Mouse (Mus musculus) limb, embryonic 13.5 days (tissue): ENCODE results near the gene Ric1. TPM values are rescaled to one million over a fixed set of nuclear protein-coding genes. Genes with fewer than 3 reads are reported as not detected.

Source experiments
- ATAC-seq: fragments of 200-750 bp; cut with Nextera tagmentation; 2 replicates; pipeline ENCODE4 v1.8.0; 2017; ENCODE audit warnings: low read depth, moderate number of reproducible peaks, moderate TSS enrichment; ENCODE audit not compliant: low FRiP score
- H3K27ac ChIP-seq: fragments of 300-500 bp; sonication (generic); 2 replicates; pipeline ENCODE4 v1.5.1; 2015; ENCODE audit warnings: inconsistent platforms, mild to moderate bottlenecking, moderate library complexity
- H3K27me3 ChIP-seq: fragments of 300-500 bp; sonication (generic); 2 replicates; pipeline ENCODE4 v1.6.1; 2015; ENCODE audit warnings: mild to moderate bottlenecking, inconsistent platforms
- H3K36me3 ChIP-seq: fragments of 300-500 bp; sonication (generic); 2 replicates; pipeline ENCODE4 v1.6.1; 2015; ENCODE audit warnings: inconsistent platforms, mild to moderate bottlenecking, moderate library complexity
- H3K4me1 ChIP-seq: fragments of 300-500 bp; sonication (generic); 2 replicates; pipeline ENCODE4 v1.6.1; 2015; ENCODE audit warnings: inconsistent platforms
- H3K4me2 ChIP-seq: fragments of 300-500 bp; sonication (generic); replicated peaks from 2 replicates; pipeline ENCODE4 v1.6.1; 2015; ENCODE audit warnings: inconsistent platforms, mild to moderate bottlenecking, moderate library complexity
- H3K4me3 ChIP-seq: fragments of 300-500 bp; sonication (generic); 2 replicates; pipeline ENCODE4 v1.5.1; 2015; ENCODE audit warnings: moderate library complexity, mild to moderate bottlenecking, inconsistent platforms
- H3K9ac ChIP-seq: fragments of 300-500 bp; sonication (generic); 2 replicates; pipeline ENCODE4 v1.6.1; 2015; ENCODE audit warnings: mild to moderate bottlenecking, inconsistent platforms
- H3K9me3 ChIP-seq: fragments of 300-500 bp; sonication (generic); 2 replicates; pipeline ENCODE4 v1.6.1; 2016; ENCODE audit warnings: inconsistent platforms
- WGBS: fragments of 180-500 bp; shearing (Covaris S2); methylation state at CpG from one replicate; pipeline ENCODE4 v1.1.7; 2015; 5-methylcytosine and 5-hydroxymethylcytosine counted together
- polyA plus RNA-seq: library from polyadenylated mRNA; unstranded; fragments of >200 nt; fragmentation: Nextera tagmentation; extraction: Ambion mirVana; gene quantifications from 2 replicates; pipeline ENCODE4 v1.2.1, GENCODE M21; 2015

Ric1 gene
- polyA plus RNA-seq, 1 experiment from 2014 or later = 25.7 TPM

DNA sequence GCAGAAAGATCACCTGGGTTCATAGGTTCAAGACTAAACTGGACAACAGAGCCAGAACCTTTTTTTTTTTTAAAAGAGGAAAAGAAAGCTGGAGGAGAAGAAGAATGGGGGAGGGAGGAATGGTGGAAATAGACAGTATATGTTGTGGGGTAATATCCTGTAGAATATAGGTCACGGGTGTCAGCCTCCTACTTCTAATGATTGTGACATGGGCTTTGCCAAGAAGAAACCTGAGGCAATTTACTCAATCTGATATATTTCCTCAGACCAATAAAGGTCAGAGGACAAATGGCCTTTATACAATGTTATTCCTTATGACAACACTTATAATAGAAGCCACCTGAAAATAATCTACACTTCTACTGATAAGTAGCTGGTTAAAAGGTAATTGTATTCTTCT is 21.7 kb upstream of the Ric1 start:
- no peak overlapping the region for H3K27ac ChIP-seq
- no peak for ATAC-seq
- 79% methylated on average over 1 of the region's 1 CpGs for WGBS
- H3K4me1 ChIP-seq = peaks cover 6% of the 10 kb centered on the region
- H3K4me2 ChIP-seq = no peak overlapping the region
- no peak overlapping the region for H3K4me3 ChIP-seq
- no peak overlapping the region for H3K9ac ChIP-seq
- no peaks in the 10 kb centered on the region for H3K36me3 ChIP-seq
- H3K27me3 ChIP-seq = no peaks in the 10 kb centered on the region
- H3K9me3 ChIP-seq = no peaks in the 10 kb centered on the region

DNA sequence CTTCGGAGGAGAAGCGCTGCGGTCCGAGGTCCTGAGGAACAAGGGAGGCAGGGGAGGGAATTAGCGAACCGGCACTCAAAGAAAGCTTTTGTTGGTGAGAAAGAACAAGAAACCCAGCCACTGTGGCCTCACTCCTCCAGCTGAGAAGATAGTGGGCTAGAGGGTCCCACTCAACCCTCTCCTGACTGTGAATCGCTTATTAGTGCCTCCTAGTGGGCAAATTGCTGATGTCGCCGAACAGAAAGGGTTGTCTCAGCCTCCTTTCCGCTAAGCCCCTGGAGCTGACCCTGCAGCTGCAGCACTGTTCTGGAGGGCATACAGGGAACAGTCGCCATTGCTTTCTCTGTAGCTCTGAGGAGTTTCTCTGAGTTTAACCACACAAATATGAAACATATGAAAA is 21.0 kb upstream of the Ric1 start:
- peak overlapping the region; percentile 1; the same call in 1 of the 2 replicates for H3K4me3 ChIP-seq
- no peaks in the 10 kb centered on the region for H3K27me3 ChIP-seq
- H3K4me2 ChIP-seq = peak overlapping the region; percentile 41
- 53% methylated on average over 11 of the region's 11 CpGs for WGBS
- no peak overlapping the region for H3K9ac ChIP-seq
- no peak overlapping the region for H3K27ac ChIP-seq
- no peaks in the 10 kb centered on the region for H3K36me3 ChIP-seq
- ATAC-seq = 0 out of 2 replicates have a peak, but pooled peaks have one; percentile 32
- H3K4me1 ChIP-seq = peaks cover 10% of the 10 kb centered on the region
- no peaks in the 10 kb centered on the region for H3K9me3 ChIP-seq

DNA sequence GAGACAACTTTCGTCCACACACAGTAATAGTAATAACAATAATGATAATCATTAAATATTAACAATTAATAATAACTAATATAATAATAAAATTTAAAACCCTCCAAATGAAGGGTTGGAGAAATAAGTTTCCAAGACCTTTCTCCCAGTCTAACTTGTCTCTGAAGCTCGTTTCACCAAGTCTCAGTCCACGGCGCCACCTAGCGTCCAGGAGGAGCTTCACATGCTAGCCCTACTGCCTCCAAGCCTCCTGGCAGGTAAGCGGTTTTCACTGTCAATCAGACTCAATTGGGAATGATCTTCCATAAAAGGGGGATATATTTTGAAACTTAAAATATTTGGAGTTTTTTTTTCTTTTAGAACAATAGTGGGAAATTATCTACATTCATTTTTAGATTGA is 20.6 kb upstream of the Ric1 start:
- Histone ChIP-seq H3K9me3 (no peaks in the 10 kb centered on the region), H3K4me2 (peak overlapping the region; percentile 41), H3K4me3 (no peak overlapping the region), H3K27me3 (no peaks in the 10 kb centered on the region), H3K27ac (no peak overlapping the region), H3K9ac (no peak overlapping the region), H3K36me3 (no peaks in the 10 kb centered on the region), H3K4me1 (peaks cover 10% of the 10 kb centered on the region)
- 13% methylated on average over 6 of the region's 6 CpGs for WGBS
- ATAC-seq = peak; percentile 66; the same call in 1 of the 2 replicates

DNA sequence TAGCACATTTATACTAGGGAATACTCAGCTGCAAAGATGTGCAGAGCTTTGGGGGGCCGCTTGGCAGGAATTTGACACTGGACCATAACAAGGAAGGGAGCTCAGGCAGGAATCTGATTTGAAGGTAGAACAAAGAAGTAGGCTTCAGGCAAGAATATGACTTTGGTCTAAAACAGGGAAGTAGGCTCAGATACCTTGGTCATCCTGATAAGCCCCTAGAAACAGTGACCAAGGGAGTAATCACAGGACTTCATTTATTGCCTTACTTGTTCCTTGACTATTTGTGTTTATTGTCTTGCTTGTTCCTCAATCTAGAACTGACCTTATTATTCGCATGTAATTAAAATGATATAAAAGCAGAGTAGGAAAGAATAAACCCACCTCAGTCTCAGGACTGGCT is 18.0 kb upstream of the Ric1 start:
- peaks cover 10% of the 10 kb centered on the region for H3K4me1 ChIP-seq
- no peaks in the 10 kb centered on the region for H3K36me3 ChIP-seq
- no peak overlapping the region for H3K9ac ChIP-seq
- H3K4me3 ChIP-seq = no peak overlapping the region
- H3K27me3 ChIP-seq = no peaks in the 10 kb centered on the region
- no peak for ATAC-seq
- H3K27ac ChIP-seq = no peak overlapping the region
- 87% methylated on average over 2 of the region's 2 CpGs for WGBS
- H3K4me2 ChIP-seq = no peak overlapping the region
- H3K9me3 ChIP-seq = no peaks in the 10 kb centered on the region

DNA sequence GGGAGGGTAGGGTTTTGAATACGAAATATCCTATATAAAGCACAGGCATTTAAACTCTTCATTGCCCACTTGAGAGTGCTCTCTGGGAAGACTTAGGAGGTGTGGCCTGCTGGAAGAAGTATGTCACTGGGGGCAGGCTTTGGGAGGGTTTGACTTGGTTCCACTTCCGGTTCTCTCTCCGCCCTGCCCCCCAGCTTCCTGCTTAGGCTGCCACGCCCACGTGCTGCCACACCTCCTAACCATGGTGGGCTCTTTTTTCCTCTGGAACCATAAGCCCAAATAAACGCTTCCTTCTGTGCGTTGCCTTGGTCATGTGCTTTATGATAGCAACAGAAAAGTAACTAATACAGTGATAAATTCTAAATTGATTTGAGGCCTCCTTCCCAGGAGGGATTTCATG is 16.5 kb upstream of the Ric1 start:
- ATAC-seq = no peak
- Histone ChIP-seq H3K4me1 (peaks cover 10% of the 10 kb centered on the region), H3K9me3 (no peaks in the 10 kb centered on the region), H3K27ac (no peak overlapping the region), H3K4me3 (no peak overlapping the region), H3K27me3 (no peaks in the 10 kb centered on the region), H3K4me2 (no peak overlapping the region), H3K9ac (no peak overlapping the region), H3K36me3 (no peaks in the 10 kb centered on the region)
- 74% methylated on average over 7 of the region's 7 CpGs for WGBS

DNA sequence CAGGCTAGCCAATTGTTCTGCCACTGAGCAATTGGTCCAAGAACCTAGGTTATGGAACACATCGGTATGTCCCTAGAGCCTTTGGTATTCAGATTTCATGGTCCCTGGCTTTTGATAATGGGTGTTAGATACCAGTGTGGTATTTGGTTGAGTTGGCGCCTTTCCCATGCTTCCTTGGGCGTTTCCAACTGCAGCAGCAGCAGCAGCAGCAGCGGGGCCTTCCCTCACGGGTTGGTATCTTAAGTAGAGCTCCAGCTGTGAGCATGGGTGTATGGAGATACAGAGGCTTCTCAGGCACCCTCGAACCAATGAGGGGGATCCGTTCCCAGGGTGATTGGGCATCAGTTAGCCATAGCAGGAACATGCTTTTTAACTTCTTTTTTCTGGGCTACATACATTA is 13.9 kb upstream of the Ric1 start:
- ATAC-seq = no peak

DNA sequence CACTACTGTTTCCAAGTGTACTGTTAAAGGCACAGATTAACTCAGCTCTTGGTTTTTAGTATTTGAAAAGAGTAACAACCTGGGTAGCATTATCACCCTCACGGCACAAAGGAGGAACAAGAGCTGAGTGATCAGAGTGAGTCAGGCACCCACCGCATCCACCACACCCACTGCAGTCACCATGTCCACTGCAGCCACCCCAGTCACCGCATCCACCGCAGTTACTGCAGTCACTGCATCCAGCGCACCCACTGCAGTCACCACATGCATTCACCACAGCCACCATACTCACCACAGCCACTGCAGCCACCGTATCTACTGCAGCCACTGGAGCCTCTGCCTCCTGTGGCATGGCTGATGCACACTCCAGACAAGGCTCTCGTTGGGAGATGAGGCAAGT is 12.2 kb upstream of the Ric1 start:
- peaks cover 10% of the 10 kb centered on the region for H3K4me1 ChIP-seq
- H3K36me3 ChIP-seq = peaks cover 7% of the 10 kb centered on the region
- H3K27me3 ChIP-seq = no peaks in the 10 kb centered on the region
- WGBS = 94% methylated on average over 7 of the region's 7 CpGs
- H3K4me2 ChIP-seq = no peak overlapping the region
- H3K4me3 ChIP-seq = no peak overlapping the region
- peaks cover 6% of the 10 kb centered on the region for H3K9me3 ChIP-seq
- H3K27ac ChIP-seq = no peak overlapping the region
- H3K9ac ChIP-seq = no peak overlapping the region
- no peak for ATAC-seq

More for the DNA sequence above, 13.9 kb upstream of the Ric1 start:
- Histone ChIP-seq H3K4me1 (peaks cover 6% of the 10 kb centered on the region), H3K27ac (no peak overlapping the region), H3K27me3 (no peaks in the 10 kb centered on the region), H3K9me3 (no peaks in the 10 kb centered on the region), H3K36me3 (no peaks in the 10 kb centered on the region), H3K9ac (no peak overlapping the region), H3K4me3 (no peak overlapping the region), H3K4me2 (no peak overlapping the region)
- 78% methylated on average over 7 of the region's 7 CpGs for WGBS

DNA sequence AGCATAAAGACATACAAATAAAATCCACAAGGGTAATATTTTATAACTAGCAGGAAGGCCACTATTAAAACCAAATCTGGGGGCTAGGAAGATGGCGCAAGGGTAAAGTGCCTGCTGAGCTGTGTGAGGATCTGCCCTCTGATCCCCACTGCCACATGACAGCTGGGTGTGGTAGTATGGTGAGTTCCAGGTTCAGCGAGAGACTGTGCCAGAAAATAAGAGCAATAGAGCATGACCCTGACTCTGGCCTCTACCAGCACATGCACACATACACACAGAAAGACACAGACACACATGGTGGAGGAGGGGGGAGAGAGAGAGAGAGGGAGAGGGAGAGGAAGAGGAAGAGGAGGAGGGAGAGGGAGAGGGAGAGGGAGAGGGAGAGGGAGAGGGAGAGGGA is 10.3 kb upstream of the Ric1 start:
- no peak overlapping the region for H3K4me2 ChIP-seq
- no peak overlapping the region for H3K27ac ChIP-seq
- peaks cover 6% of the 10 kb centered on the region for H3K9me3 ChIP-seq
- H3K4me3 ChIP-seq = no peak overlapping the region
- 77% methylated on average over 2 of the region's 2 CpGs for WGBS
- no peaks in the 10 kb centered on the region for H3K27me3 ChIP-seq
- no peak for ATAC-seq
- H3K9ac ChIP-seq = no peak overlapping the region
- peaks cover 4% of the 10 kb centered on the region; the same call in 1 of the 2 replicates for H3K4me1 ChIP-seq
- H3K36me3 ChIP-seq = peaks cover 25% of the 10 kb centered on the region

DNA sequence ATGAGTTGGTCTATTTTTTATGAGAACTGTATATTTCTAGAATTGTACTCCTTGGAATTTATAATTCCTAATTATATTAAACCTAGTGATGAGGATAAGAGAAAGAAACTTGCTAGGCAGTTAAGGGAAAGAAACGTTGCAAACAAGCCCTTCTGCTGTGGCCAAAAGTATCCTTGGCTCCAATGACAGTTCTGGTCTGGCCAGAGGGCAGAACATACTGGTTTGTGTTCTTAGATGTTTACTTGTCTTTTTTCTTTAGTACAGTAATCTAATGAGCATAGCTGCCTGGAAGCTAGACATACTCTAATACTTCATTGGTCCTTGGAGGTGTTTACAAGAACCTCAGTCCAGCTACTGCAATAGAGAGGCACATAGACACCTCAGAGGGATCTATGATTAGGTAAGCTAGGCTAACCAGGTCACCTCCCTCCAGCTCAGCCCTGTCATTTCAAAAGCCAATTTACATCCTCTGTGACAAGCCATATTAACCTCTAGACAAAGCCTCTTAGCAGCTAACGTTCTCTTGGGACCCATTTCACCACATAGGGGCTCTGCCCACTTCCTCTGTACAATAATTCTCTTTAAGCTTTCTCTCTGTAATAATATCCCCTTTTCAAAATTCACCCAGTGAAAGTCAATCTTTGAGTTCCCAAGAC is 8.8 kb upstream of the Ric1 start:
- Histone ChIP-seq H3K4me1 (peaks cover 4% of the 10 kb centered on the region; the same call in 1 of the 2 replicates), H3K27me3 (no peaks in the 10 kb centered on the region), H3K36me3 (peaks cover 25% of the 10 kb centered on the region), H3K9me3 (peaks cover 6% of the 10 kb centered on the region), H3K9ac (no peak overlapping the region), H3K27ac (no peak overlapping the region), H3K4me2 (no peak overlapping the region), H3K4me3 (no peak overlapping the region)
- WGBS = 49% methylated on average over 2 of the region's 2 CpGs
- ATAC-seq = no peak

DNA sequence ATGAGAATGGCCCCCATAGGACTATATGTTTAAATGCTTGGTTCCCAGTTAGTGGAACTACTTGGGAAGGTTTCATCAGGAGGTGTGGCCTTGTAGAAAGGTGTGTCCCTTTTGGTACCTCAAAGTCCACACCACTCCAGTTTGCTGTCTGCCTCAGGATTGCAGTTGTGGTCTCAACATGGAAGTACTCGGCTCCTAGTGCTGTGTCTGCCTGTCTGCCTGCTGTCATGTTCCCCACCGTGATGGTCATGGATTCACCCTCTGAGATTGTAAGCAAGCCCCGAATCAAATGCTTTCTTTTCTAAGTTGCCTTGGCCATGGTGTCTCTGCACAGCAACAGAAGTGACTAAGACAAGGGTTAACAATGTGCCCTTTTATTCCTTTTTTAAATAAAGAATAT is 8.0 kb upstream of the Ric1 start:
- WGBS = 95% methylated on average over 3 of the region's 3 CpGs

DNA sequence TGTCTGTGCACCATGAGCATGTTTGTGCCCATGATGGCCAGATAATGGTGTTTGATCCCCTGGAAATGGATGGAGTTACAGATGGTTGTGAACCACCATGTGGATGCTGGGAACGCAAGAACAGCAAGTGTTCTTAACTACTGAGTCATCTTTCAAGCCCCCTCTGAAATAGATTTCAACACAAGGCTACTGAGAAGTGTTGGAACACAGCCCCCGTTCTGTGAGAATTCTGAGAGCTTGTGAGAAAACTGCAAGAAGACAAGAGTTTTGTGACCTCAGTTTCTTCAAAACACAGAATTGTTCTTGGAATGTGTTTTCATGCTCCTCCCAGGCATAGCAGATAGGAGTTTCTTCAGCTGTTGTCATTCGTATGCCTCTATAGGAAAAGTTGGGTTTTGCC is 6.7 kb upstream of the Ric1 start:
- H3K27ac ChIP-seq = no peak overlapping the region
- H3K4me3 ChIP-seq = no peak overlapping the region
- no peak overlapping the region for H3K4me2 ChIP-seq
- peaks cover 29% of the 10 kb centered on the region for H3K36me3 ChIP-seq
- WGBS = 94% methylated on average over 3 of the region's 3 CpGs
- H3K27me3 ChIP-seq = no peaks in the 10 kb centered on the region
- H3K9ac ChIP-seq = no peak overlapping the region
- H3K9me3 ChIP-seq = peaks cover 6% of the 10 kb centered on the region
- no peak for ATAC-seq
- H3K4me1 ChIP-seq = peaks cover 4% of the 10 kb centered on the region; the same call in 1 of the 2 replicates

More for the DNA sequence above, 8.0 kb upstream of the Ric1 start:
- Histone ChIP-seq H3K4me1 (peaks cover 4% of the 10 kb centered on the region; the same call in 1 of the 2 replicates), H3K27me3 (no peaks in the 10 kb centered on the region), H3K27ac (no peak overlapping the region), H3K9ac (no peak overlapping the region), H3K4me3 (no peak overlapping the region), H3K4me2 (no peak overlapping the region), H3K36me3 (peaks cover 25% of the 10 kb centered on the region), H3K9me3 (peaks cover 6% of the 10 kb centered on the region)
- ATAC-seq = no peak

DNA sequence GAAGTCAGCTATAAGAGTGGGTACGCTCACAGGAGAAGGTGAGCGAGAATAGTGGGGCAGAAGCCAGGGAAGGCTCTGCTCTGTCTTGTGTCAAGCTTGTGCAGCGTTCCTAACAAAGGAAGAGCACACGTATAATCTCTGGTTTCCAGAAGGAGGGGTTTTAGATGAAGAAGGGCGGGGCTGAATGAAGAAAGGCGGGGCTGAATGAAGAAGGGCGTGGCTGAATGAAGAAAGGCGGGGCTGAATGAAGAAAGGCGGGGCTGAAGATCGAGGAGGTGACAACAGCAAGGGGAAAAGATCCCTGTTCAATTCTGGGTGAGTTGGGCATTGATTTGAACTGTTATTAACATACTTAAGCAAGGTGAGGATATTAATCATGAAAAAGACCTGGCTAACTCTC is 6.1 kb upstream of the Ric1 start:
- no peak overlapping the region for H3K27ac ChIP-seq
- no peak overlapping the region for H3K4me3 ChIP-seq
- peaks cover 6% of the 10 kb centered on the region for H3K9me3 ChIP-seq
- H3K27me3 ChIP-seq = no peaks in the 10 kb centered on the region
- H3K4me1 ChIP-seq = peaks cover 10% of the 10 kb centered on the region; the same call in 1 of the 2 replicates
- no peak for ATAC-seq
- H3K36me3 ChIP-seq = peaks cover 29% of the 10 kb centered on the region
- no peak overlapping the region for H3K4me2 ChIP-seq
- WGBS = 72% methylated on average over 10 of the region's 10 CpGs
- H3K9ac ChIP-seq = no peak overlapping the region

DNA sequence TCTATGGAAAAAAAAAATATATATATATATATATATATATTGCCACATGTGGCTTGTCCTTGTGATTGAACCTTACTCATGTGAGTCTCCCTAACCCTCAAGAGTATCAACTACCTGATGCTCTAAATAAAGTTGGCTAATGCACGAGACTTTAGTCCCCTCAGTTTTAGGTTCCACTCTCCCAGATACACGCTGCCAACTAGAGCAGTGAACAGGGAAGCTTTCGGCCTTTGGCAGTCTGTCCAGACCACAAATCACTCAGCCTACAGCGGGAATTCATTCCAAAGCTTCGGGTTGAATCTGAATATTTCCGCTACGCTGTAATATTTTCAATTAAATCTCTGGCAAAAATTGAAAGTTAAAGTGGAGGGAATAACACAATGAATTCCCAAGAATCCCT is 3.7 kb upstream of the Ric1 start:
- no peak overlapping the region for H3K27ac ChIP-seq
- 77% methylated on average over 7 of the region's 7 CpGs for WGBS
- no peaks in the 10 kb centered on the region for H3K27me3 ChIP-seq
- no peak overlapping the region for H3K9ac ChIP-seq
- H3K4me1 ChIP-seq = peaks cover 11% of the 10 kb centered on the region; the same call in 1 of the 2 replicates
- H3K4me2 ChIP-seq = no peak overlapping the region
- H3K4me3 ChIP-seq = no peak overlapping the region
- peaks cover 29% of the 10 kb centered on the region for H3K36me3 ChIP-seq
- peaks cover 6% of the 10 kb centered on the region for H3K9me3 ChIP-seq
- no peak for ATAC-seq
